Mouse (Mus musculus) hindbrain, postnatal 0 days (tissue): ENCODE results near the gene Itga9. TPM values are rescaled to one million over a fixed set of nuclear protein-coding genes. Genes with fewer than 3 reads are reported as not detected.

ENCODE experiments used
- ATAC-seq: fragments of 200-750 bp; cut with Nextera tagmentation; 2 replicates; pipeline ENCODE4 v1.8.0; 2017; ENCODE audit warnings: mild to moderate bottlenecking, moderate TSS enrichment, moderate library complexity
- DNase-seq: peaks from one replicate; pipeline ENCODE4 v3.0.0-alpha.2; 2015; ENCODE audit warnings: low spot score
- H3K27ac ChIP-seq: fragments of 300-500 bp; sonication (generic); 2 replicates; pipeline ENCODE4 v1.5.1; 2014; ENCODE audit warnings: mild to moderate bottlenecking
- H3K27me3 ChIP-seq: fragments of 300-500 bp; sonication (generic); 2 replicates; pipeline ENCODE4 v1.6.1; 2014; ENCODE audit warnings: low read length, mixed read lengths; ENCODE audit not compliant: insufficient read depth
- H3K36me3 ChIP-seq: fragments of 300-500 bp; sonication (generic); 2 replicates; pipeline ENCODE4 v1.6.1; 2014; ENCODE audit warnings: low read length, mixed read lengths; ENCODE audit not compliant: insufficient read depth
- H3K4me1 ChIP-seq: fragments of 300-500 bp; sonication (generic); 2 replicates; pipeline ENCODE4 v1.6.1; 2014; ENCODE audit warnings: antibody characterized with exemption, low read length, mixed read lengths; ENCODE audit not compliant: insufficient read depth
- H3K4me2 ChIP-seq: fragments of 300-500 bp; sonication (generic); 2 replicates; pipeline ENCODE4 v1.6.1; 2014; ENCODE audit warnings: low read depth, mild to moderate bottlenecking, low read length, moderate library complexity, mixed read lengths
- H3K4me3 ChIP-seq: fragments of 300-500 bp; sonication (generic); 2 replicates; pipeline ENCODE4 v1.5.1; 2014; ENCODE audit warnings: low read length
- H3K9ac ChIP-seq: fragments of 300-500 bp; sonication (generic); replicated peaks from 2 replicates; pipeline ENCODE4 v1.6.1; 2014; ENCODE audit warnings: mild to moderate bottlenecking, low read length, moderate library complexity, mixed read lengths
- H3K9me3 ChIP-seq: fragments of 300-500 bp; sonication (generic); 2 replicates; pipeline ENCODE4 v1.6.1; 2016; ENCODE audit warnings: low read length, mixed read lengths
- CTCF ChIP-seq: IDR thresholded peaks from 2 replicates; pipeline ENCODE4 v1.5.1; 2016; ENCODE audit warnings: antibody characterized with exemption, control low read depth, low read depth
- WGBS: fragments of 180-500 bp; shearing (Covaris S2); extraction: QIAGEN DNeasy Blood & Tissue Kit; methylation state at CpG from one replicate; pipeline ENCODE4 v1.1.7; 2014; 5-methylcytosine and 5-hydroxymethylcytosine counted together
- polyA plus RNA-seq: library from polyadenylated mRNA; unstranded; fragments of >200 nt; fragmentation: Nextera tagmentation; extraction: Ambion mirVana; gene quantifications from 2 replicates; pipeline ENCODE4 v1.2.1, GENCODE M21; 2015
- total RNA-seq: library from RNA; depleted of rRNA; stranded (reverse); fragments of >200 nt; gene quantifications from 2 replicates; pipeline ENCODE4 v1.2.3, GENCODE M21; 2014

Itga9 gene
- total and polyA plus RNA-seq, 2 experiments from 2014 or later: 1.5 to 4.4 TPM

GRCm38 (mm10) chr9:118570865-118571264 lies 35.6 kb upstream of the Itga9 start:
- Histone ChIP-seq H3K4me2 (no peak overlapping the region), H3K9ac (no peak overlapping the region), H3K9me3 (no peaks in the 10 kb centered on the region), H3K4me3 (no peak overlapping the region), H3K27me3 (no peaks in the 10 kb centered on the region), H3K36me3 (peaks cover 58% of the 10 kb centered on the region), H3K4me1 (no peaks in the 10 kb centered on the region), H3K27ac (no peak overlapping the region)
- peak; percentile 27; the same call in 1 of the 2 replicates for TF ChIP-seq CTCF
- no peak for ATAC-seq
- WGBS: 86% methylated on average over 4 of the region's 4 CpGs
- DNase-seq: no peak

- Histone ChIP-seq H3K4me1 (no peaks in the 10 kb centered on the region), H3K4me3 (no peak overlapping the region), H3K9me3 (no peaks in the 10 kb centered on the region), H3K27me3 (no peaks in the 10 kb centered on the region), H3K9ac (no peak overlapping the region), H3K36me3 (peaks cover 54% of the 10 kb centered on the region), H3K4me2 (no peak overlapping the region), H3K27ac (no peak overlapping the region)
- TF ChIP-seq CTCF: no peak
- DNase-seq: no peak
- no peak for ATAC-seq
- WGBS: 90% methylated on average over 4 of the region's 4 CpGs
Measured at GRCm38 (mm10) chr9:118571701-118572100, 34.8 kb upstream of the Itga9 start.

GRCm38 (mm10) chr9:118574911-118575310 lies 31.6 kb upstream of the Itga9 start:
- DNase-seq (no peak), ATAC-seq (no peak)
- no peak overlapping the region for H3K27ac ChIP-seq
- H3K4me2 ChIP-seq: no peak overlapping the region
- H3K4me3 ChIP-seq: no peak overlapping the region
- no peaks in the 10 kb centered on the region for H3K27me3 ChIP-seq
- no peaks in the 10 kb centered on the region for H3K9me3 ChIP-seq
- no peaks in the 10 kb centered on the region for H3K4me1 ChIP-seq
- H3K9ac ChIP-seq: no peak overlapping the region
- 90% methylated on average over 5 of the region's 5 CpGs for WGBS
- no peak for TF ChIP-seq CTCF
- peaks cover 49% of the 10 kb centered on the region for H3K36me3 ChIP-seq

- Histone ChIP-seq H3K27me3 (no peaks in the 10 kb centered on the region), H3K9me3 (no peaks in the 10 kb centered on the region), H3K36me3 (peaks cover 27% of the 10 kb centered on the region), H3K9ac (no peak overlapping the region), H3K4me2 (no peak overlapping the region), H3K4me1 (no peaks in the 10 kb centered on the region), H3K4me3 (no peak overlapping the region), H3K27ac (no peak overlapping the region)
- no peak for TF ChIP-seq CTCF
- DNase-seq (no peak), ATAC-seq (no peak)
- WGBS: 76% methylated on average over 6 of the region's 6 CpGs
Measured at GRCm38 (mm10) chr9:118580371-118580770, 26.1 kb upstream of the Itga9 start.

GRCm38 (mm10) chr9:118582757-118583156 lies 23.7 kb upstream of the Itga9 start:
- TF ChIP-seq CTCF: no peak
- no peaks in the 10 kb centered on the region for H3K4me1 ChIP-seq
- H3K36me3 ChIP-seq: peaks cover 16% of the 10 kb centered on the region
- DNase-seq (no peak), ATAC-seq (no peak)
- 86% methylated on average over 6 of the region's 6 CpGs for WGBS
- H3K4me2 ChIP-seq: no peak overlapping the region
- H3K27me3 ChIP-seq: no peaks in the 10 kb centered on the region
- H3K9ac ChIP-seq: no peak overlapping the region
- no peak overlapping the region for H3K4me3 ChIP-seq
- no peak overlapping the region for H3K27ac ChIP-seq
- no peaks in the 10 kb centered on the region for H3K9me3 ChIP-seq

GRCm38 (mm10) chr9:118584838-118585237 lies 21.7 kb upstream of the Itga9 start:
- Histone ChIP-seq H3K4me1 (no peaks in the 10 kb centered on the region), H3K9me3 (no peaks in the 10 kb centered on the region), H3K27me3 (no peaks in the 10 kb centered on the region), H3K9ac (no peak overlapping the region), H3K36me3 (peaks cover 7% of the 10 kb centered on the region), H3K27ac (no peak overlapping the region), H3K4me3 (no peak overlapping the region), H3K4me2 (no peak overlapping the region)
- WGBS: 83% methylated on average over 1 of the region's 1 CpGs
- DNase-seq: no peak
- no peak for TF ChIP-seq CTCF
- ATAC-seq: no peak

GRCm38 (mm10) chr9:118585998-118586397 lies 20.5 kb upstream of the Itga9 start:
- H3K27ac ChIP-seq: no peak overlapping the region
- no peak overlapping the region for H3K9ac ChIP-seq
- H3K4me3 ChIP-seq: no peak overlapping the region
- DNase-seq (no peak), ATAC-seq (no peak)
- H3K4me1 ChIP-seq: peaks cover 5% of the 10 kb centered on the region; the same call in 1 of the 2 replicates
- H3K27me3 ChIP-seq: no peaks in the 10 kb centered on the region
- WGBS: 86% methylated on average over 6 of the region's 6 CpGs
- peaks cover 7% of the 10 kb centered on the region for H3K36me3 ChIP-seq
- H3K4me2 ChIP-seq: no peak overlapping the region
- TF ChIP-seq CTCF: no peak
- H3K9me3 ChIP-seq: no peaks in the 10 kb centered on the region
